Mouse (Mus musculus) thymus, adult 2 months (tissue): ENCODE data around the gene Chd9. TPM values are rescaled to one million over a fixed set of nuclear protein-coding genes. Genes with fewer than 3 reads are reported as not detected.
A peak's percentile ranks its signal among the peaks of the same experiment; 100 is the strongest.

Source experiments
- DNase-seq: peaks from one replicate; pipeline ENCODE4 v3.0.0; 2021
- H3K27ac ChIP-seq: fragments of 200-500 bp; 2 replicates; pipeline ENCODE4 v1.5.1; 2012; ENCODE audit warnings: low read length, control low read depth; ENCODE audit not compliant: control insufficient read depth, insufficient read depth
- H3K27me3 ChIP-seq: fragments of 200-500 bp; 2 replicates; pipeline ENCODE4 v1.6.1; 2012; ENCODE audit warnings: mild to moderate bottlenecking, low read length, moderate library complexity, mixed read lengths; ENCODE audit not compliant: control insufficient read depth, insufficient read depth
- H3K36me3 ChIP-seq: fragments of 200-500 bp; 2 replicates; pipeline ENCODE4 v1.6.1; 2012; ENCODE audit warnings: mild to moderate bottlenecking, low read length, moderate library complexity; ENCODE audit not compliant: control insufficient read depth, insufficient read depth
- H3K4me1 ChIP-seq: fragments of 200-500 bp; replicated peaks from 2 replicates; pipeline ENCODE4 v1.6.1; 2012; ENCODE audit warnings: low read length; ENCODE audit not compliant: control insufficient read depth, insufficient read depth
- H3K4me3 ChIP-seq: fragments of 200-500 bp; 2 replicates; pipeline ENCODE4 v1.5.1; 2012; ENCODE audit warnings: mild to moderate bottlenecking, low read length, control low read depth, moderate library complexity; ENCODE audit not compliant: control insufficient read depth, insufficient read depth
- CTCF ChIP-seq: fragments of 200-500 bp; IDR thresholded peaks from 2 replicates; pipeline ENCODE4 v1.5.1; 2012; ENCODE audit warnings: mild to moderate bottlenecking, control low read depth, low read length, moderate library complexity, borderline replicate concordance; ENCODE audit not compliant: control insufficient read depth, poor library complexity, insufficient read depth; ENCODE audit errors: extremely low read depth
- POLR2A ChIP-seq: fragments of 200-500 bp; IDR thresholded peaks from 2 replicates; pipeline ENCODE4 v1.6.1; 2012; ENCODE audit warnings: mild to moderate bottlenecking, low read length, control low read depth, moderate library complexity; ENCODE audit not compliant: control insufficient read depth, poor library complexity, insufficient read depth; ENCODE audit errors: extremely low read depth
- WGBS: fragments of 180-500 bp; shearing (Covaris S2); methylation state at CpG from one replicate; pipeline ENCODE4 v1.1.7; 2018; 5-methylcytosine and 5-hydroxymethylcytosine counted together
- polyA plus RNA-seq: library from polyadenylated mRNA; depleted of rRNA; stranded (reverse); fragments of >200 nt; gene quantifications from 2 replicates; pipeline ENCODE4 v1.2.3, GENCODE M21; 2012

Chd9 gene
- polyA plus RNA-seq, 1 experiment, result 127 TPM

DNA sequence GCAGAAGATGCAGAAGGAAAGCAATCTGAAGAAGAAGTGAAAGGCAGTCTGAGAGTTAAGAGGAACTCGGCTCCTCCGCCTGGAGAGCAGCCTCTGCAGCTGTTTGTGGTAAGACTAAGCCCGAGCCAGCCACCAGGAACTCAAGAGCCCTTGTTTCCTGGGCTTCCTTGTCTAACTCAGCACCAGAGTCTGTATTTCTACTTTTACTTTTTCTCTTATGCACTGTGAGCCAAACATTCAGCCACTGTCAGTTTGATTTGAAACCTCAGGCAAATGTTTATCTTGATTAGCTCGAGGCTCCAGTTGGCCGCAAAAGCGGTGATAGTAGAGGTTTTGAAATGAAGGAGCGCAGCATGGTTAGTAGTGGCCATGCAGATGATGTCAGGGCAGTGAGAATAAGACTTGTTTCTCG lies 148.8 kb downstream of the Chd9 start:
- H3K4me1 ChIP-seq, result no peaks in the 10 kb centered on the region
- H3K4me3 ChIP-seq, result no peak overlapping the region
- no peak overlapping the region for H3K27ac ChIP-seq
- peaks cover 44% of the 10 kb centered on the region for H3K36me3 ChIP-seq
- TF ChIP-seq CTCF, result no peak
- no peak for TF ChIP-seq POLR2A
- WGBS, result 11% methylated on average over 8 of the region's 8 CpGs
- H3K27me3 ChIP-seq, result no peaks in the 10 kb centered on the region
- peak; percentile 40 for DNase-seq

DNA sequence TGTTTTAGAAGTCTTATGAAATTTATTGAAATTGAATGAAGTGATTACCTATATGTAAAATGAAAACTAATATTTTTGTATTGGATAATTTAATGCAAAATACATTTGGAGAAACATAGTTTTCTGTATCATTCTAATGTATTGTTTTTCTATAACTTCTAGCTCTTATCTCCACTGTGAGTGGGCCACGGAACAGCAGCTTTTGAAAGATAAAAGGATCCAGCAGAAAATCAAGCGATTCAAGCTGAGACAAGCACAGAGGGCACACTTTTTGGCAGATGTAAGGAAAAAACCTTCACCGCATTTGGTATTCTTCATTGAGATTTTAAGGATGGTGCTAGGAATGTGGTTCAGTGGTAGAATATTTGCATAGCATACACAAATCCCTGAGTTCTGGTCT lies 150.6 kb downstream of the Chd9 start:
- DNase-seq, result no peak
- no peak overlapping the region for H3K27ac ChIP-seq
- H3K4me1 ChIP-seq, result no peaks in the 10 kb centered on the region
- H3K4me3 ChIP-seq, result no peak overlapping the region
- TF ChIP-seq CTCF (no peak), POLR2A (no peak)
- H3K36me3 ChIP-seq, result peaks cover 50% of the 10 kb centered on the region
- no peaks in the 10 kb centered on the region for H3K27me3 ChIP-seq
- 97% methylated on average over 3 of the region's 3 CpGs for WGBS

DNA sequence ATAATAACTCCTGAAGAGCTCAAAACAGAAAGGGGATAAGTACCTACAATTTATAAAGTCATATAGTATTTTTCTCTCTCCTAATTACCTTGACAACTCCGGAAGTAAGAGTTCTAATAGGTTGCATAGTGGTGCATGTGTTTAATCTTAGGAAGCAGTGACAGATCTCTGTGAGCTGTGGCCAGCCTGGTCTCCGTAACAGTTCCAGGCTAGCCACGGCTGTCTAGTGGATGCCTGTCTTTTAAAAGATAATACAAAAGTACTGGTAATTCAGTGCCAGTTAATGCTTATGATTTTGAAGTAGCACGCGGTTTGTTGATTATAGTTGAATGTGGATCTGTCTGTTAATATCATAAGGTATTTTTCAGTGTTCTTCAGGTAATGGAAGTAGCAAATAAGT lies 151.1 kb downstream of the Chd9 start:
- DNase-seq, result no peak
- H3K4me1 ChIP-seq, result no peaks in the 10 kb centered on the region
- TF ChIP-seq POLR2A (no peak), CTCF (no peak)
- H3K27ac ChIP-seq, result no peak overlapping the region
- no peaks in the 10 kb centered on the region for H3K27me3 ChIP-seq
- WGBS, result 98% methylated on average over 5 of the region's 5 CpGs
- H3K4me3 ChIP-seq, result no peak overlapping the region
- H3K36me3 ChIP-seq, result peaks cover 54% of the 10 kb centered on the region

DNA sequence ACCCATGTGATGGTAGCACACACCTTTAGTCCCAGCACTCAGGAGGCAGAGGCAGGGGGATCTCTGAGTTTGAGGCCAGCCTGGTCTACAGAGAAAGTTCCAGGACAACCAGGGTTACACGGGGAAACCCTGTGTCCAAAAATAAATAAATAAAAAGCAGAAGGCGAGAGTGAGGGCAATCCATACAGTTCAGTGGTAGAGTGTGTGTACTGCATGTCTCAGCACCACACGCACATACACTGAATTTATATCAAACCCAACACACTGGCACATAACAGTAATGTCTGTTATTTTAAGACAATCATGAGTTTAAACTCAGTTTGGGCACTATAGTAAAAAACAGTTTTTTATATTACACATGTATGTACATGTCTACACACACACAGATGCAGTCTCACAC lies 153.9 kb downstream of the Chd9 start:
- Histone ChIP-seq H3K4me1 (no peaks in the 10 kb centered on the region), H3K4me3 (no peak overlapping the region), H3K27ac (no peak overlapping the region), H3K36me3 (peaks cover 60% of the 10 kb centered on the region), H3K27me3 (no peaks in the 10 kb centered on the region)
- WGBS, result 90% methylated on average over 3 of the region's 3 CpGs
- TF ChIP-seq CTCF (no peak), POLR2A (no peak)
- no peak for DNase-seq

DNA sequence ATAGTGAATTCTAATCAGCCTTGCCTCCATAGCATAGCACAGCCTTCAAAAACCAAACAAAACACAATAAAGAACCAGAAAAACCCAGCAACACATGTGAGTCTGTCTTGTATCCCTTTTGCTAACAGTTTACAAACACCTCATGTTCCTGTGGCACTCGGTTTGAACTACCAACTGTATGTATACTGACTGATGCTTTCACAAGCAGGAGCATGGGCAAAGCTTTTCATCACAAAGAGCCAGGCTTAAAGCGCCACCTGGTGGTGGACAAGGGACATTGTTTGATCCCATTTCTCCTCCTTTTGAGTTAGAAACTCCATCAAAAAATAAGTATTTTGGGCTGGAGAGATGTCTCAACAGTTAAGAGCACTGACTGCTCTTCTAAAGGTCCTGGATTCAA lies 191.6 kb downstream of the Chd9 start:
- TF ChIP-seq POLR2A, result no peak
- TF ChIP-seq CTCF, result no peak
- WGBS, result 5% methylated on average over 2 of the region's 2 CpGs
- H3K36me3 ChIP-seq, result peaks cover 51% of the 10 kb centered on the region

DNA sequence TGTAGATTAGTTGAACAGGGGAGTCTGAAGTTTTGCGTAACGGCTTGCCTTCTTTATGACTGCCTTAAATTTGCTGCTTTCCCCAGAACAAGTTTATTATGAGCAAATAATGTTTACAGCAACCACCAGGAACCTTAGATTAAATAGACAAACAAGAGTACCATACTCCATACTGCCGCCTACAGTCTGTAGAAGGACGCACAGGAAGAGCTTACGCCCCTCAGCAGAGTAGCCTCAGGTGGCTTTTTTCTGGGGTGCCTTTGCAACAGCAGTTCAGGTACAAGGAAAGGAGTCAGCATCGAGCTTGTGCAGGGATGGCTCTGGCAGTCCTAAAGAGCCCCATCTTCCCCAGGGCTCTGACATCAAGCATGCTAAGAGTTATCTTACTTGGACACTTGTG lies 206.3 kb downstream of the Chd9 start:
- TF ChIP-seq POLR2A, result no peak
- no peak for TF ChIP-seq CTCF
- WGBS, result 95% methylated on average over 6 of the region's 6 CpGs
- Histone ChIP-seq H3K4me3 (no peak overlapping the region), H3K27ac (no peak overlapping the region), H3K4me1 (no peaks in the 10 kb centered on the region), H3K27me3 (no peaks in the 10 kb centered on the region), H3K36me3 (peaks cover 75% of the 10 kb centered on the region)
- peak; percentile 8 for DNase-seq

More for the DNA sequence above, 191.6 kb downstream of the Chd9 start:
- Histone ChIP-seq H3K27me3 (no peaks in the 10 kb centered on the region), H3K27ac (no peak overlapping the region), H3K4me1 (no peaks in the 10 kb centered on the region), H3K4me3 (no peak overlapping the region)
- peak; percentile 66 for DNase-seq

DNA sequence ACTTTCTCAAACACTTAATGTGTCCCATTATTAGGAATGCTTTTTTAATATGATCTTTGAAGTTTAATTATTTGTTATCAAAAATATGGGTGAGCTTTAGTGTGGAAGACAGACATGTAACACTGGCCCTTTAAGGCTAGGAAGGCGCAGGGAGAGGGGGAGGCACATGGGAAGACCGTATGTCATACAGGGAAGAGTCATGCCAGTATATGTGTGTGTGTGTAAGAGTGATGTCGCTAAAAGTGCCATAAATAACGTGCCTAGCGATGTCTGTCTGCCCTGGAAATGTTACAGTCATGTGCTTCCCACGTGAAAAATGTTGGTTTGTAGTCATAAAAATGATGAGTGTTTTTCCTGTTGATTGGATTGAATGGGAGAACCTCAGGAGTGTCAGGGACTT lies 208.8 kb downstream of the Chd9 start:
- no peaks in the 10 kb centered on the region for H3K27me3 ChIP-seq
- no peak overlapping the region for H3K27ac ChIP-seq
- H3K4me1 ChIP-seq, result no peaks in the 10 kb centered on the region
- TF ChIP-seq POLR2A (no peak), CTCF (no peak)
- peaks cover 75% of the 10 kb centered on the region for H3K36me3 ChIP-seq
- DNase-seq, result no peak
- WGBS, result 89% methylated on average over 6 of the region's 6 CpGs
- no peak overlapping the region for H3K4me3 ChIP-seq
